Mouse (Mus musculus) bone marrow macrophage, adult 2 months (primary cell): ENCODE results near the gene Ccdc57.

Source experiments
- CTCF ChIP-seq: IDR thresholded peaks from 2 replicates; pipeline ENCODE4 v1.5.1; 2012; ENCODE audit warnings: low read depth, mild to moderate bottlenecking, low read length, moderate library complexity
- POLR2A ChIP-seq: IDR thresholded peaks from 2 replicates; pipeline ENCODE4 v1.6.1; 2012; ENCODE audit warnings: mild to moderate bottlenecking, low read depth, low read length, borderline replicate concordance

DNA sequence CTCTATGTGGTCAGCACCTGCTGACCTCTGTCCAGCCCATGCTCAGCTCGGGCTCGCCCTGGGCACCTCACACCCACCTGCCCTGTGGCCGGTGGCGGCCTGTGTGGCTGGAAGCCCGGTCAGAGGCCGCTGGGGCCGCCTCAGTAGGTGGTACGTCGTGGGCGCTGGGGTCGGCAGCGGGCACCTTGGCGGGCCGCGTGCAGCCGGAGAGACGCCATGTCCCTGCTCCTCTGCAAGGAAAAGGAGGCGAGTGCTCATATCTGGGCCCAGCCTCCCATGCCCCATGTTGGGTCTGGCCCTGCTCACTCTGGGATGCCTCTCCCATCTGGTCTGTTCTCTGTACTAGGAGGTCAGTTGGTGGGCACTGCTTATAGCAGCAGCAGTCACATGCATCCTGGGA, 26.4 kb upstream of the Ccdc57 start:
- no peak for TF ChIP-seq CTCF
- TF ChIP-seq POLR2A: no peak
